Mouse (Mus musculus) hindlimb bud, embryonic 11.5 days (tissue): ENCODE measurements around the gene Orc2.

Experiments used
- DNase-seq: peaks from one replicate; pipeline ENCODE4 v3.0.0-alpha.2; 2012; ENCODE audit warnings: low read depth, low spot score; ENCODE audit errors: extremely low spot score

Gene Orc2

DNA sequence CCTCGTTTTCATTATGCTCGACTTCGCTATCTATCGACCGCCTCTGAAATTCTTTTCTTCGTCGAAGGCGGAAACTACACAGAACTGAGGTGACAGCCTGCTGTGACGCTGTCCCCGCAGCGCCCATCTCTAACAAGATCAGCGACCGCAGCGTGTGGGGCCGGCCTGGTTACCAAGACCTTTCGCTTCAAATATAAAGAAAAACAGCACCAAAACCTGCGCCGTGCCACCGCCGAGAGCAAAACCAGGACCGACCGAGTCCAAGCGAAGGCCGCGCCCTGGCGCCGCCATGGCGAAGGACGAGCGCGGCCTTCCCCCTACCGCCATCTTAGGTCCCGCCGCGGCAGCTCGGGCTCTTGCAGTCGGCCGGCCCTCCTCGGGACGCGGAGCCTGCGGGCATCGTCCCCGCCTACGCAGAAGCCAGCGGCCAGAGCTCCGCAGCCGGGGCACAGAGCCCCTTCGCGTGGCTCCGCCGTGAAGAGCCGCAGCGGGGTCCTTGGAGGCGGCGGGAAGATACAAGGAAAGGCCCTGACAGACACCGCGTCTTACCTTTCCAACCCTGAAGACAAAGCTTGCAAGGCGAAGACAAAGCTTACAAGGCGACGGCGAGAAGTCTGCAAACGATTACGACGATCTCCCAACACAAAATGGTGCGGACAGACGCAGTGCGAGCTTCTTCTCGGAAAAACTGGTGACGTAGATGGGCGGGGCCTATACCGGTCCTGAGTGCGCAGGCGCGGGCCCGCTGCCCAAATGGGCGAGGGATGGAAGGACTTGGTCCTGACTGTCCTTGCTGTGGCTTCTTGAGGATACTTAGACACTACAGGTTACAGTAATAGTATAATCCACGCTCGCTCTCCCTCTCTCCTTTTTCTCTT lies 81.3 kb downstream of the Orc2 start, which contains the start of gene Clk1:
Gene Clk1 (minus strand): TSS at position 696 of the 878 bp plus-strand sequence.
- no peak for DNase-seq

- DNase-seq, result no peak
These were observed 82.0 kb downstream of the Orc2 start for GRCm38 (mm10) chr1:58422879-58423278.

DNA sequence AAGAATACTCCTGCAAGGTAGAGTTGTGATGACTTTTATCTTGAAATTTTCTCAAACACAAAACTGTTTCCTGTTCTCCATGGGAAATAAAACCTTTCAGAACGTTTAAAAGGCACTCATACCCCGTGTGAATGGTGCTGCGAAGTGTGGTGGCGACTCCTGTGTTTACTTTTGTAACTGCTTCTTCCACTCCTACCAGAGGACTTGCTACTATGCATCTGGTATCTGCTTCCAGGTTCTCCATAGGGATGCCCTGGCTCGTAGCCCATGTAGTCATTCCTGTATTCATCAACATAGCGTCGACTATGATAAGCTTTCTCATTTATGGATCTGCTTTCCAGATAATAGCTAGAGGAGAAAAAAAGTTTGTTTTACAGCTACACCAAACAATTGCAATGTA lies 83.9 kb downstream of the Orc2 start:
- no peak for DNase-seq

DNA sequence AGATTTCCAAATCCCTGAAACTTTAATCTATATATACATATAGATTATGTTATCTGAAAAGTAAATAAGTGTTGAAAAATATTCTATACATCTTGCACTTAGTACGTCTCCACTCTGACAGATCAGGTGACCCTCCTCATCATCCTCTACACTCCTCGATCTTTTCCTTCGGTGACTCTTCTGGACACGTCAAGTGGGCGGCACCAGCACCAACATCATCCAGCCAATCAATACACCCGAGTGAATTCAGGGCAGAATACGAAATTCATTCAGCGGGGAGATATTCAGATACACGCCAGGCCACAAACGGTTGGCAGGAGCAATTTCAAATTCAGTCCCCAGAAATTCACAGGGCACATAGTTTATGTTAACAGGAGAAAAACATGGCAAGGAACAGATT lies 84.9 kb downstream of the Orc2 start:
- DNase-seq, result no peak

- DNase-seq, result no peak
These were observed 88.9 kb downstream of the Orc2 start for GRCm38 (mm10) chr1:58416048-58416447.

- DNase-seq, result no peak
These were observed 89.5 kb downstream of the Orc2 start for GRCm38 (mm10) chr1:58415442-58415841.
